Mouse (Mus musculus) layer of hippocampus, postnatal 36 days (tissue): ENCODE results near the gene Srrm1. TPM values are rescaled to one million over a fixed set of nuclear protein-coding genes. Genes with fewer than 3 reads are reported as not detected.
A peak's percentile ranks its signal among the peaks of the same experiment; 100 is the strongest.
"Not testable (repeated sequence)": the region's sequence is repeated elsewhere in the genome, so short reads cannot be mapped to it uniquely, and the experiment has no call there.

Experiments
- DNase-seq, 2 experiments: peaks; one replicate each; pipeline ENCODE4 v3.0.0; 2022
- total RNA-seq, 2 experiments: library from RNA; stranded (reverse); gene quantifications; 2 replicates each; pipeline ENCODE4 v1.2.3; 2021

The Srrm1 gene
- total RNA-seq = 100 to 1,000 TPM; 123 to 143 TPM

GRCm38 (mm10) chr4:135353066-135353793 lies at the start of gene Srrm1:
TSS of gene Srrm1 (minus strand) at chr4:135353321.
- DNase-seq = peak; percentile 99

DNA sequence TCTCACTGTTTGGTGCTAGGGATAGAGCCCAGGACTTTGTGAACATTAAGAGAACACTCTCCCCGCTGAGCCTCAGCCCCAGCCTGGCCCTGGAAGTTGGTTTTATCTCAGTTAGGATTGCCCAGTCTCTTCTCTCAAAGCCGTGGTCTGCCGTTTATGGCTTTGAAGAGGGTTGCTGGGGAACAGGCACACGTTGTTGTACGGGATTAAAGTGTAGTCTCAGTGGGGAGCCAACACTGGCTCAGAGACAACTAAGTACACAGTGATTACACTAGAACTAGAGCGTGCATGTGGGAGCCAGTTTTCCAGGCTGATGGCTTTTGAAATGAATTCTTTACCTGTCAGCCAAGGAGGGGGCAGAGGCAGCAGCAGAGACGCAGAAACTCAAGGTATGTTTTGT lies 48.8 kb upstream of the Srrm1 start:
- DNase-seq = no peak

- DNase-seq = no peak
Measured at GRCm38 (mm10) chr4:135397991-135398390, 44.9 kb upstream of the Srrm1 start, which contains the start of gene Ncmap. TSS of gene Ncmap (minus strand) at chr4:135398227.

- DNase-seq = no peak
Measured at GRCm38 (mm10) chr4:135397551-135397950, 44.4 kb upstream of the Srrm1 start.

DNA sequence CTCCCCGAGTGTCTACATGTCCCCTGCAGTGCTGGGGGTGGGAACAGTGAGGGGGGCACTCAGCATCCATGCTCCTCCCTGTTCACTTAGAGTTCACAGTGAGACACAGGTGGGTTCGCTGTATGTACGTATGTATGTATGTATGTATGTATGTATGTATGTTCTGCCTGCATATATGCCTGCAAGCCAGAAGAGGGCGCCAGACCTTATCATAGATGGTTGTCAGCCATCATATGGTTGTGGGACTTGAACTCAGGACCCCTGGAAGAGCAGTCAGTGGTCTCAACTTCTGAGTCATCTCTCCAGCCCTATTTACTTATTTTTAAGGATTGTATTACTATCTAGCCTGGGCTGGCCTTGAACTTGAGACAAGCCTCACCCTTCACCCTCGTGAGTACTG lies 43.2 kb upstream of the Srrm1 start:
- DNase-seq = no peak

- DNase-seq = no peak
Measured at GRCm38 (mm10) chr4:135395375-135395774, 42.3 kb upstream of the Srrm1 start.

DNA sequence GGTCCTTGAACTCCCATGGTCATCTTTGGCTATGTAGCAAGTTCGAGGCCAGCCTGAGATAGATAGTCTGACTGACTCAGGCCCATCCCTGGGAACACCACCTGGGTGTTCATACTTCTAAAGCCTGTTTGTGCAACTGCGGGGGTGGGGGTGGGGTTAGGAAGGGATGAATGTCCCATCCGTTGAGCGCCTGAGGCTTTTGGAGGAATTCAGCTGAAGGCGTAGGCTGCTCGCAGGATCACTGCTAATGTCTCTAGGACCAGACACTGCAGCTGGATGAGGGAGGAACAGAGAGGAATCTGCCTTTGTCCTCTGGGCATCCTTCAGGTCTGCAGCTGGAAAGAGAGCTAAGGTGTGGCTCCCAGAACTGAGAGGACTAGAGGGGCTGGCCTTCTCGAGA lies 41.5 kb upstream of the Srrm1 start:
- DNase-seq = no peak

- DNase-seq = no peak
Measured at GRCm38 (mm10) chr4:135393381-135393780, 40.3 kb upstream of the Srrm1 start.

DNA sequence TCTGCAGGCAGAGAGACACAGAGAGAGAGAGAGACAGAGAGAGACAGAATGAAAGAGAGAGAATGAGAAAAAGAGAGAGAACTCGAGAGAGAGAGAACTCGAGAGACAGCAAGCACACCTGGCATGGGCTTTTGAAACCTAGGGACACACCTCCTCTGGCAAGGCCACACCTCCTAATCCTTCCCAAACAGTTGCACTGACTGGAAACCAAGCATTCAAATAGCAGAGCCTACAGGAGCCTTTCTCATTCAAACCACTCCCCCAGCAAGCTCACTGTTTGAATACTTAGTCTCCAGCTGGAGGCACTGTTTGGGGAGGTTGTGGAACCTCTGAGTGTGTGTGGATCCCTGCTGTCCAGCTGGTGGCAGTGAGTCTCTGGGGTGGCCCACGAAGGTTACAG lies 39.7 kb upstream of the Srrm1 start:
- DNase-seq = no peak

GRCm38 (mm10) chr4:135391014-135391413 lies 37.9 kb upstream of the Srrm1 start:
- no peak for DNase-seq

DNA sequence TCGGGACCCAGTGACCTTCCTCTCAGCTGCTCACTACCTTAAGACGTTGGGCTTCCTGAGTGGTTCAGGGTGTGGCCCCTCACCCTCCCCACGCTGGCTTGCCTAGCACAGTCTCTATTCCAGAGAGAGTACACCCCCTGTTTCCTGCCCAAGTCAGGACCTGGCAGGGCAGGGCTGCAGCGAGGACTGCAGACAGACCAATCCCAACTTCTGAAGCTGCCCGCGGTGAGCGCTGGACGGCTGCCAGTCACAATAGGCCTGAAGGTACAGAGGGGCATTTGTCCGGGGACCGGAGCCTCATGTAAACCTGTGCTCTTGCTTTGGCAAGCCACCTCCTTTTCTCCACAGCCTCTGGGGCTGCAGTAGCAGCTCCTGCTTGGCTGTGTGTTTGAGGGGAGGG lies 32.5 kb upstream of the Srrm1 start:
- no peak for DNase-seq

GRCm38 (mm10) chr4:135382316-135382715 lies 29.2 kb upstream of the Srrm1 start:
- peak; percentile 51 to 60 for DNase-seq

DNA sequence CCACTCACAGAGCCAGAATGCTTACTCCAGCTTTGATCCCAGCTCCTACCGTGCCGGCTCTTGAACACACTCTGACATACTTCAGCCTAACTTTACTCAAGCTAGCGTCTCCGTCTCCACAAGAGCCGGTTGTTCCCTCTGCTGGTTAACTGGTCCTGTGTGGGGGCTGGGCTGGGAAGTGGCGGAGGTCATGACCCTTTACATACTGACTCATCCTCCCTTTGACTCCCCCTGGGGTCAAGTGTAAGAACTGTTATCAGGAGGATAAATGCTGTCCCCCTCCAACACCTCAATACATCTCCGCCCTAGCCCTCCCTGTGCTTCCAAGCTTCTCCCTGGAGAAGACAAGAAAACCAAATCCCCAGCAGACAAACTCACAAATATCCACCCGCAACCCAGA lies 28.2 kb upstream of the Srrm1 start:
- no peak for DNase-seq

DNA sequence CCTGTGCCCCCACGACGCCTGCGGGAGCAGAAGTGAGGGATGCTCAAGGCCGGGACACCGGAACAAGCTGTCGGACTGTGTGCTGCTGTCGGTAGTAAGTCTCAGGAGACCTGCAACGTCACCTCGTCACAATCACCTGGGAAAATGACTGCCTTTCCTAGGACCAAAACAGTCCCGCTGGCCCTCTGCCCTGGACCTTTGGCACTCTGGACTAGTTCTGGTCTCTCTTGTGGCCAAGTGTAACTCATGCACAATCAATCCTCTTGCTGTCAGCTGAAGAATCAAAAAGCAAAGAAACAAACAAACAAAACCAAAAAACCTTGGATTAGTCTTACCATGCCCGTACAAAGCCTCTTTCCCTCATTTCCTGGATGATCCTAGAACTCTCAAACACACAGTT lies 24.1 kb upstream of the Srrm1 start:
- DNase-seq = no peak

DNA sequence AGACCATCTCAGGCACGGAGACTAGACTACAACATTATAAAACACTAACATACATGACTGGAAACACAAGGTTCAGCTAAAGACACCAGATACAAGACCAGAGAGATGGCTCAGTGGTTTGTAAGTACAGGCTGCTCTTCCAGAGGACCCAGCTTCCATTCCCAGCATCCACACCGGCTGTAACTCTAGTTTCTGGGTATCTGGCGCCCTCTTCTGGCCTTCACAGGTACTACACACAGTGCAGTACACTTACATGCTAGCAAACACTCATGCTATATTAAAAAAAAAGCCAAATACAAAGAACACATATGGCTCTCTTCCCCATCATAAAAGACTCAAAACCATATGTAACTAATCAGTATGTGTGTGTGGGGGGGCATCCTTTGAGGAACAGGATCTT lies 22.3 kb upstream of the Srrm1 start:
- DNase-seq = no peak

GRCm38 (mm10) chr4:135373299-135373698 lies 20.2 kb upstream of the Srrm1 start:
- DNase-seq = no peak

- no peak for DNase-seq
Measured at GRCm38 (mm10) chr4:135370372-135370771, 17.3 kb upstream of the Srrm1 start.

DNA sequence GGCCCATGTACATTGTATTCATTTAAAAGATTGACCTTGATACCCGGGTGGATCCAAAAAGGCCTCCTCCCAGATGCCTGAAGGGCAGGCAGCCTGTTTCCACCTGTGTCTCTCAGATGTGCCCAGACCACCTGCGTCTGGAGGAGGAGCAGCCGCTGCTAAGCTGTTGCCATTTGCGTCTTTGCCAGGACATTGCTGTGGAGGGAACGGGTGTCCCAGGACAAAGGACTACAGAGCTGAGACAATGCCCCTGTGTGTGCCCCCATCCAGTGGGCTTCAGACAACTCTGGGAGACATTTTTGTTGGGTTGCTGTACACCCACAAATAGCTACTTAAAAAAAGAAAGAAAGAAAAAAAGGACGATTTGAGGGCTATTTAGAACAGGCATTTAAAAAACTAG lies 9.7 kb upstream of the Srrm1 start:
- peak; percentile 19 to 23 for DNase-seq

- DNase-seq = no peak
Measured at GRCm38 (mm10) chr4:135361722-135362121, 8.6 kb upstream of the Srrm1 start.

DNA sequence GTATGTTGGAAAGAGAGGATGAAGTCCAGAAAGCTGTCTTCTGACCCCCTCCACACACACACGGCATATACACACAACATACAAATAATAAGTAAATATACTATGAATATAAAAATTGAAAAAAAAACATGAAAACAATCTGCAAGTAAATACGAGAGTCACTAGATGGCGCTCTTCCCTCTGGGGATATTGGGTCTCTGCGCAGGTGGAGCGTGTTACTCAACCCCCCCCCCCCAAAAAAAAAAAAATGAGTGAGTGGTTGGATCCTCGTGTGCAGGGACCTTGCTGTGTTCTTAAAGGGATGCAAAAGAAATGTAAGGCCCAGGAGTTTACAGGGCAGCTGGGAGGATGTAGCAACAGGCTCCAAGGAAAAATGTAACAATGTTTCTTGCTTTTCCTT lies 5.6 kb upstream of the Srrm1 start:
- DNase-seq = no peak

- DNase-seq = no peak
Measured at GRCm38 (mm10) chr4:135357221-135357920, 4.2 kb upstream of the Srrm1 start.

GRCm38 (mm10) chr4:135355886-135356550 lies 2.9 kb upstream of the Srrm1 start:
- DNase-seq = no peak

GRCm38 (mm10) chr4:135354751-135355150 lies 1.6 kb upstream of the Srrm1 start:
- not testable (repeated sequence) for DNase-seq
